Mouse (Mus musculus): ENCODE measurements around the gene Megf8. TPM values are rescaled to one million over a fixed set of nuclear protein-coding genes. Genes with fewer than 3 reads are reported as not detected.

Megf8 gene
- polyA plus RNA-seq, 1 experiment from 2014 or later = 8.1 TPM

DNA sequence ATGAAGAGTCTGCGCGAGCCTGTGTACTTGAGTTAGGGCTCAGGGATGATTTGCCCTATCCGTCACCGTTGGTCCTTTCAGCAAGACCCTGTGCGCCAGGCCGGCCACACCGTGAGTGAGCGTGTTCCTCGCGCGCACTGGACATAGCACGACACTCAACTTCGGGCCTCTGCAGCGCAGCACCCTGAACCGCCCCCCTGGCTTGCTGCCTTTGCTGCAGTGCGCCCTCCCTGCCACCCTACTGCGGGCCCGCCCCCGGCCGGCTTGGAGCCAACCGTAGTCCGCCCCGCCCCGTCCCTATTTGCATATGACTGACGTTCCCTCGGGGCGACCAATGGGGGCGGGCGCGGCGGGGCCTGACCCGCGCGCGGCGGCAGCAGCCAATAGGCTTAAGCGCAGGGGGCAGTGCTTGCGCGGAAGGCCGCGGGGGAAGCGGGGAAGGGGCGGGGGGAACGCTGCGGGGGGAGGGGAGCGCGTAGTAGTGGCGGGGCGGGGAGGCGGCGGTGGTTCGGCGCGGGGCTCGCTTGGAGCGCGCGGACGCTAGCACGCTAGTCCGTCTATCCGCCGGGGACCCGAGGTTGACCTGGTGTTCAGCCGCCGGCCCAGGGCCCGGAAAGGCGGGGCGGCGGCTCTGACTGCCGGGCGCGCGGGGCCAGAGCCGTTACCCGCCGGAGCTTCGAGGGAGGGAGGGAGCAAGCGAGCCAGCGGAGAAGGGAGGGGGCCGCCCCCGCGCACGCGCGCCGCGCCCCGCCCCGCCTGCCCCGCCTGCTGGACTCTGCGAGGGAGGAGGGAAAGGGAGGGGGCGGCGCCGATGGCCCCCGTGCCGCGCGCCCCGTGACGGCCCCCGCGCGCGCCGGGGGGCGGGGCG is 35.0 kb upstream of the Megf8 start:
- peak overlapping the region; percentile 92 for H3K4me2 ChIP-seq (replicated peaks)
- peak overlapping the region; percentile 98 for H3K27ac ChIP-seq
- WGBS = under 1% methylated on average over 59 of the region's 108 CpGs
- peak overlapping the region; percentile 76 for H3K9ac ChIP-seq
- no peaks in the 10 kb centered on the region for H3K27me3 ChIP-seq (replicated peaks)
- peaks cover 53% of the 10 kb centered on the region for H3K4me1 ChIP-seq (replicated peaks)
- H3K9me3 ChIP-seq = no peaks in the 10 kb centered on the region
- H3K36me3 ChIP-seq = peaks cover 20% of the 10 kb centered on the region
- peak overlapping the region; percentile 76 for H3K4me3 ChIP-seq (replicated peaks)
- ATAC-seq = peak; percentile 84

DNA sequence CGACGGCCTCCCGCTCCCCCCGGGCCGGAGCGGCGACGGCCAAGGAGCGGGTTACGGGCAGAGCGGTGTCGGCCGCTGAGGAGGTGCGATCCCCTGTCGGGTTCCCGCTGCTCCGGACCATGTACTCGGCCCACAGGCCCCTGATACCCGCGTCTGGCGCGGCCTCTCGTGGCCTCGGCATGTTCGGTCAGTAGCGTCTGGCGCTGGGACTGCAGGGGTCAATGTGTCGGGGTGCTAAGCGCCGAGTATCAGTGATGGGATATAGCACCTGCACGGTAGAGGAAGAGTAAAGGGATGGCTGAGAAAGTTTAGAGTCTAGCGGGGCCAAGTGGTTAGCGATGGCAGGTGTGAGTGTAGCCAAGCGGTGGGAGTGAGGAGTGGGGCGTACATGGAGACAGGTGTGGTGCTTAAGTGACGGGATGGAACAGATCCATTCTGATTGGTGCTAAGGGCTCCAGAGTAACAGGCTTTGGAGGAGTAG is 34.2 kb upstream of the Megf8 start:
- peak overlapping the region; percentile 76 for H3K9ac ChIP-seq
- under 1% methylated on average over 28 of the region's 36 CpGs for WGBS
- no peak for ATAC-seq
- H3K4me3 ChIP-seq (replicated peaks) = peak overlapping the region; percentile 76
- H3K36me3 ChIP-seq = peaks cover 28% of the 10 kb centered on the region
- peak overlapping the region; percentile 98 for H3K27ac ChIP-seq
- no peaks in the 10 kb centered on the region for H3K9me3 ChIP-seq
- H3K4me1 ChIP-seq (replicated peaks) = peaks cover 48% of the 10 kb centered on the region
- peak overlapping the region; percentile 92 for H3K4me2 ChIP-seq (replicated peaks)
- no peaks in the 10 kb centered on the region for H3K27me3 ChIP-seq (replicated peaks)

DNA sequence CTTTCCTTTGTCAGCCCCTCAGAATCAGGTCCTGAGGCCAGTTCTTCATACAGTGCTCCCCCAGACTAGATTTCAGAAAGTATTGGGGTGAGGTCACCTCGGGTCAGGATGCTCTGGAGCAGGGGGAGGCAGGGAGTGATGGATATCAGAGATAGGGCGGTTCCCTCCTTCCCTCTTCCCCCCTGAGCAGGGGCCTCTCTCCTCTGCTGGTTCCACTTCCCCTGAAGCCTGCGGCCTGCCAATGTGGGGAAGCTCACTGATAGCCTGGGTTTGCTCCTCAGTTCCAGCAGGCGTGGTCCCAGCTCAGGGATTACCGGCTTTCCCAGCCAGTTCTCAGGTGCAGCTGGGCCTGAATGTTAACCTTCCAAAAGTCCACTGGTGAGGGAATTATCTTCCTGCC is 33.3 kb upstream of the Megf8 start:
- Histone ChIP-seq H3K36me3 (peaks cover 37% of the 10 kb centered on the region), H3K4me3 (replicated peaks) (peak overlapping the region; percentile 76), H3K27me3 (replicated peaks) (no peaks in the 10 kb centered on the region), H3K27ac (peak overlapping the region; percentile 98), H3K4me1 (replicated peaks) (peaks cover 46% of the 10 kb centered on the region), H3K4me2 (replicated peaks) (peak overlapping the region; percentile 92), H3K9me3 (no peaks in the 10 kb centered on the region), H3K9ac (peak overlapping the region; percentile 76)
- 8% methylated on average over 5 of the region's 5 CpGs for WGBS
- no peak for ATAC-seq

DNA sequence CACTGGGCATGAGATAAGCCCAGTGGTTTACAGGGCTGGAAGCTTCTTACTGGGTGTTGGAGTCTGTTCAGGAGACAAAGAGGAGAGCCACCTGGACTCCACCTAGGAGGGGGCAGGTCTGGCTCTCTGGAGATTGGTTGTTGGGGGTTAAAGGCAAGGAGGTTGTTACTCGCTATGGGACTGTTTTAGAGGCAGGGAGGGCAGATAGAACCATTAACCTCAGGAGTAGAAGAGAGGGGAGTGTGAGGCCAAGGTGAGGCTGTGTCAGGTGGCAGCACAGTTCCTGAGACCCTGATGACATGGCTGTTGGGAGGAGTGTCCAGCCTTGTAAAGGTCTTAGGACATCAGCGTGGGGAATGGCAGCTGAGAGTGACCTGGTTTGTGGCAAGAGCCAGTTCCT is 32.8 kb upstream of the Megf8 start:
- Histone ChIP-seq H3K36me3 (peaks cover 42% of the 10 kb centered on the region), H3K9me3 (no peaks in the 10 kb centered on the region), H3K4me1 (replicated peaks) (peaks cover 46% of the 10 kb centered on the region), H3K4me3 (replicated peaks) (peak overlapping the region; percentile 76), H3K9ac (peak overlapping the region; percentile 76), H3K4me2 (replicated peaks) (peak overlapping the region; percentile 92), H3K27me3 (replicated peaks) (no peaks in the 10 kb centered on the region), H3K27ac (peak overlapping the region; percentile 98)
- 51% methylated on average over 2 of the region's 2 CpGs for WGBS
- ATAC-seq = no peak

DNA sequence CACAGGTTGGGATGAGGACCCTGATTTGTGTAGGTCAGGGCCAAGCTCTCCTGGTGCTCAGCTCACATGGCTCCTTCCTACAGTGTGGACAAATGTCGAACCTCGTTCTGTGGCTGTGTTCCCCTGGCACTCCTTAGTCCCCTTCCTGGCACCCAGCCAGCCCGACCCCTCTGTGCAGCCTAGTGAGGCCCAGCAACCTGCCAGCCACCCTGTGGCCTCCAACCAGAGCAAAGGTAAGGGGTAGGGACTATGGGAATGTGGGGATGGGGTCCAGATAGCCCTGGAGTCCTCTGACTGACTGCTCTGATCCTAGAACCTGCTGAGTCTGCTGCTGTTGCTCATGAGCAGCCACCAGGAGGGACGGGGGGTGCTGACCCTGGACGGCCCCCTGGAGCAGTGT is 32.2 kb upstream of the Megf8 start:
- peaks cover 48% of the 10 kb centered on the region for H3K36me3 ChIP-seq
- no peak overlapping the region for H3K4me3 ChIP-seq (replicated peaks)
- no peak overlapping the region; the same call in 1 of the 2 replicates for H3K9ac ChIP-seq
- no peak for ATAC-seq
- WGBS = 63% methylated on average over 5 of the region's 5 CpGs
- H3K27ac ChIP-seq = no peak overlapping the region
- H3K4me1 ChIP-seq (replicated peaks) = peaks cover 43% of the 10 kb centered on the region
- H3K4me2 ChIP-seq (replicated peaks) = peak overlapping the region; percentile 92; the same call in 1 of the 2 replicates
- no peaks in the 10 kb centered on the region for H3K27me3 ChIP-seq (replicated peaks)
- no peaks in the 10 kb centered on the region for H3K9me3 ChIP-seq

DNA sequence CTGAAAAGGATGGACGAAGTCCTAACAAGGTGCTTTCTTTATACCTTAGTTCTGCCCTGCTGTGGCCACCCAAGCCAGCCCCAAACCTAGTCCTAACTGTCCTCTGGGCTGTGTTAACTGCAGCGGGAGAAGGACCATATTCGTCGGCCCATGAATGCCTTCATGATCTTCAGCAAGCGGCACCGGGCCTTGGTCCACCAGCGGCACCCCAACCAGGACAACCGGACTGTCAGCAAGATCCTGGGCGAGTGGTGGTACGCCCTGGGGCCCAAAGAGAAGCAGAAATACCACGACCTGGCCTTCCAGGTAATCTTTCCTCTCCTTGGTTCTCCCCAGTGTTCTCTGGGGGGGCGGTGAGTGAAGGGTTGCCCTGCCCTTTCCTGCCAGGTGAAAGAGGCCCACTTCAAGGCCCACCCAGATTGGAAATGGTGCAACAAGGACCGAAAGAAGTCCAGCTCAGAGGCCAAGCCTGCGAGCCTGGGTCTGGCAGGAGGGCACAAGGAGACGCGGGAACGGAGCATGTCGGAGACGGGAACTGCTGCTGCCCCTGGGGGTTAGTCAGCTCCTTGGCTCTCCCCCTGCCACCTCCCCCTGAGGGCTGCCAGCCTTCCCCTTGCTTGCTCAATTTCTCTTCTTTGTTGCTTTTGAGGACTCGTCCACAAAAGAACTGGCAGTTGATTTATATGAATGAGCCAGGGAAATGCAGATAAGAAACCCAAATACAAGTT is 31.3 kb upstream of the Megf8 start:
- ATAC-seq = no peak
- Histone ChIP-seq H3K9ac (no peak overlapping the region), H3K36me3 (peaks cover 55% of the 10 kb centered on the region), H3K4me1 (replicated peaks) (peaks cover 36% of the 10 kb centered on the region), H3K4me3 (replicated peaks) (no peak overlapping the region), H3K27me3 (replicated peaks) (no peaks in the 10 kb centered on the region), H3K27ac (no peak overlapping the region), H3K9me3 (no peaks in the 10 kb centered on the region), H3K4me2 (replicated peaks) (no peak overlapping the region)
- WGBS = 92% methylated on average over 20 of the region's 20 CpGs

DNA sequence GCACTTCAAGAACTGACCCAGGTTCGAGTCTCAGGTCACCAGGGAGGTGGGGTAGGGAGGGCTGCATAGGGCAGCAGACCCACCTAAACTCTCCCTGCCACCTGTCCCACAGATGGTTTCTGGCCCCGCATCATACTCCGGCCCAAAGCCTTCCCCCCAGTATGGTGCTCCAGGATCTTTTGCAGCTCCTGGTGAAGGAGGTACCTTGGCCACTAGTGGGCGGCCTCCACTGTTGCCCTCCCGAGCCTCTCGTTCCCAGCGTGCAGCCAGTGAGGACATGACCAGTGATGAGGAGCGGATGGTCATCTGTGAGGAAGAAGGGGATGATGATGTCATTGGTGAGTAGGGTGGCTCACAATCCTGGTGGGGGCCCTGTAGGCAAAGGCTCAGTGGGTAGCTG is 30.0 kb upstream of the Megf8 start:
- ATAC-seq = no peak
- no peaks in the 10 kb centered on the region for H3K27me3 ChIP-seq (replicated peaks)
- H3K4me1 ChIP-seq (replicated peaks) = peaks cover 34% of the 10 kb centered on the region
- no peak overlapping the region for H3K27ac ChIP-seq
- no peak overlapping the region for H3K9ac ChIP-seq
- peaks cover 64% of the 10 kb centered on the region for H3K36me3 ChIP-seq
- no peaks in the 10 kb centered on the region for H3K9me3 ChIP-seq
- 83% methylated on average over 8 of the region's 8 CpGs for WGBS
- H3K4me2 ChIP-seq (replicated peaks) = no peak overlapping the region
- no peak overlapping the region for H3K4me3 ChIP-seq (replicated peaks)

DNA sequence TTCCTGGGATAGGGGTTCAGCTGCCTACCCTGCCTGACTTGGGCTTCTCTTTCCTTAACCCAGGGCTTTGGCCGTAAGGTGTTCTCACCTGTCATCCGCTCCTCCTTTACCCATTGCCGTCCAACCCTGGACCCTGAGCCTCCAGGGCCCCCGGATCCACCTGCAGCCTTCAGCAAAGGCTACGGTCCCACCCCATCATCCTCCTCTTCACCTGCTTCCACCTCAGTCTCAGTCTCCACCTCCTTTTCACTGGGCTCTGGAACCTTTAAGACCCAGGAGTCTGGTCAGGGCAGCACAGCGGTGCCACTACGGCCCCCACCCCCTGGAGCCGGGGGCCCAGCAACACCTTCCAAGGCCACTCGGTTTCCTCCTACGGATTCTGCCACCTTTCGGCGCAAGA is 29.0 kb upstream of the Megf8 start:
- Histone ChIP-seq H3K9ac (no peak overlapping the region), H3K4me2 (replicated peaks) (no peak overlapping the region), H3K4me1 (replicated peaks) (peaks cover 36% of the 10 kb centered on the region), H3K4me3 (replicated peaks) (no peak overlapping the region), H3K9me3 (no peaks in the 10 kb centered on the region), H3K27ac (no peak overlapping the region), H3K27me3 (replicated peaks) (no peaks in the 10 kb centered on the region), H3K36me3 (peaks cover 74% of the 10 kb centered on the region)
- no peak for ATAC-seq
- 87% methylated on average over 12 of the region's 12 CpGs for WGBS

DNA sequence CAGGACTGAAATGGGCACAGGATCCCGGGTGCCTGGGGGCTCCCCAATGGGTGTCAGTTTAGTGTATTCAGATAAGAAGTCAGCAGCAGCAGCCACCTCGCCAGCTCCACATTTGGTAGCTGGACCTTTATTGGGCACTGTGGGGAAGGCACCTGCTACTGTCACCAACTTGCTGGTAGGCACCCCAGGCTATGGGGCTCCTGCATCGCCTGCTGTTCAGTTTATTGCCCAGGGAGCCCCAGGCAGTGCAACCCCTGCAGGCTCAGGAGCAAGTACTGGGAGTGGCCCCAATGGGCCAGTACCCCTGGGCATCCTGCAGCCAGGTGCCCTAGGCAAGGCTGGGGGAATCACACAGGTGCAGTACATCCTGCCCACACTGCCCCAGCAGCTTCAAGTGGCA is 28.2 kb upstream of the Megf8 start:
- Histone ChIP-seq H3K27ac (no peak overlapping the region), H3K4me1 (replicated peaks) (peaks cover 29% of the 10 kb centered on the region), H3K36me3 (peaks cover 78% of the 10 kb centered on the region), H3K4me3 (replicated peaks) (no peak overlapping the region), H3K4me2 (replicated peaks) (no peak overlapping the region), H3K27me3 (replicated peaks) (no peaks in the 10 kb centered on the region), H3K9ac (no peak overlapping the region), H3K9me3 (no peaks in the 10 kb centered on the region)
- ATAC-seq = no peak
- 84% methylated on average over 3 of the region's 3 CpGs for WGBS

DNA sequence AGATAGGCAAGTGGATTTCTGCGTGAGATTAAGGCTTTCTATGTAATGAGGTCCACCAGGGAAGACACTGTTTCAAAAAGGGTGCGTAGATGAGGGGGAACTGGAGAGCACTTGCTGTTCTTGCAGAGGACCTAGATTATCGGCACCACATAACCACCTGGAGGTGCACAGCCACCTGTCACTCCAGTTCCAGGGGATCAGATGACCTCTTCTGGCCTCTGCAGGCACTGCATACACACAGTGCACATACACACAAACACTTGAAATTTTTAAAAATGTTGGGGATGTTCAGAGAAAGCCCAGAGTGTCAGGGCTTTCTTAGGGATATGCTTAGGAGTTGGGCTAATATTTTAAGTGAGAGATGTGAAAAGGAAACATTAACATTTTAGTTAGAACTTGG is 27.0 kb upstream of the Megf8 start:
- no peak overlapping the region for H3K9ac ChIP-seq
- ATAC-seq = no peak
- no peak overlapping the region for H3K4me2 ChIP-seq (replicated peaks)
- H3K27ac ChIP-seq = no peak overlapping the region
- H3K36me3 ChIP-seq = peaks cover 83% of the 10 kb centered on the region
- H3K4me3 ChIP-seq (replicated peaks) = no peak overlapping the region
- H3K27me3 ChIP-seq (replicated peaks) = no peaks in the 10 kb centered on the region
- 97% methylated on average over 3 of the region's 3 CpGs for WGBS
- no peaks in the 10 kb centered on the region for H3K9me3 ChIP-seq
- peaks cover 17% of the 10 kb centered on the region for H3K4me1 ChIP-seq (replicated peaks)

DNA sequence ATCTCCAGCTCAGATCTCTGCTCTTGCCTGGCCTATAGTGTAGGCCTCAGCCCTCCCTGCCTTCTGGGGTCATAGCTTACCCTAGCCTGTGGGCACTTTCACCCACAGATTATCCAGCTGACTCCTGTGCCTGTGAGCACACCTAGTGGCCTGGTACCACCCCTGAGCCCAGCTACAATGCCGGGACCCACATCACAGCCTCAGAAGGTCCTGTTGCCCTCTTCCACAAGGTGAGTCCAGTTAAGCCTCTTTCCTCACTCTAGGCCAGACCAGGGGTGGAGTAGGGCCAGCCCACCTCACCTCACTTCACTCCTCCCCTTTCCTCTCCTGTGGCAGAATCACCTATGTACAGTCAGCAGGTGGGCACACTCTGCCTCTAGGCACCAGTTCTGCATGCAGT is 26.5 kb upstream of the Megf8 start:
- Histone ChIP-seq H3K36me3 (peaks cover 78% of the 10 kb centered on the region), H3K4me3 (replicated peaks) (no peak overlapping the region), H3K27me3 (replicated peaks) (no peaks in the 10 kb centered on the region), H3K27ac (0 out of 2 replicates have a peak overlapping the region, but pooled peaks have one; percentile 6), H3K9ac (no peak overlapping the region), H3K4me1 (replicated peaks) (peaks cover 15% of the 10 kb centered on the region), H3K4me2 (replicated peaks) (no peak overlapping the region), H3K9me3 (no peaks in the 10 kb centered on the region)
- 92% methylated on average over 1 of the region's 1 CpGs for WGBS
- ATAC-seq = 0 out of 2 replicates have a peak, but pooled peaks have one; percentile 3

DNA sequence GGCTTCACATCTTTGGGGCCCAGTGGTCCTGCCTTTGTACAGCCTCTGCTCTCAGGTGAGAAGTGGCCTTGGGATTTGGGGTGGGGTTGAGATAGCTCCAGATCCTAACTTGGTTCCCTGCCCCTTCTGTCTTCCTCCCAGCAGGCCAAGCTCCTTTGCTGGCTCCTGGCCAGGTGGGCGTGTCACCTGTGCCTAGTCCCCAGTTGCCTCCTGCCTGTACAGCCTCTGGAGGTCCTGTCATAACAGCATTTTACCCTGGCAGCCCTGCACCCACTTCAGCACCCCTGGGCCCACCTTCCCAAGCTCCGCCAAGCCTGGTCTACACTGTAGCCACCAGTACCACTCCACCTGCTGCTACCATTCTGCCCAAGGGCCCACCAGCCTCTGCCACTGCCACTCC is 26.1 kb upstream of the Megf8 start:
- Histone ChIP-seq H3K9me3 (no peaks in the 10 kb centered on the region), H3K4me3 (replicated peaks) (no peak overlapping the region), H3K4me1 (replicated peaks) (peaks cover 15% of the 10 kb centered on the region), H3K36me3 (peaks cover 77% of the 10 kb centered on the region), H3K4me2 (replicated peaks) (no peak overlapping the region), H3K27me3 (replicated peaks) (no peaks in the 10 kb centered on the region), H3K9ac (no peak overlapping the region), H3K27ac (0 out of 2 replicates have a peak overlapping the region, but pooled peaks have one; percentile 6)
- ATAC-seq = peak; percentile 70
- WGBS = 73% methylated on average over 2 of the region's 2 CpGs

All from intestine, embryonic 15.5 days (tissue).